Mouse (Mus musculus) heart, postnatal 0 days (tissue): Measurements from ENCODE around the gene Zdhhc8. TPM values are rescaled to one million over a fixed set of nuclear protein-coding genes. Genes with fewer than 3 reads are reported as not detected.

Experiments
- ATAC-seq: fragments of 200-750 bp; cut with Nextera tagmentation; 2 replicates; pipeline ENCODE4 v1.8.0; 2017; ENCODE audit warnings: low read depth, moderate number of reproducible peaks, moderate library complexity; ENCODE audit not compliant: insufficient read depth
- DNase-seq: peaks from one replicate; pipeline ENCODE4 v3.0.0-alpha.2; 2016; ENCODE audit warnings: low spot score
- H3K27ac ChIP-seq: fragments of 300-500 bp; sonication (generic); 2 replicates; pipeline ENCODE4 v1.5.1; 2014; ENCODE audit warnings: low read depth, mild to moderate bottlenecking
- H3K27me3 ChIP-seq: fragments of 300-500 bp; sonication (generic); 2 replicates; pipeline ENCODE4 v1.6.1; 2014; ENCODE audit warnings: low read length, mixed read lengths; ENCODE audit not compliant: control insufficient read depth, insufficient read depth
- H3K36me3 ChIP-seq: fragments of 300-500 bp; sonication (generic); replicated peaks from 2 replicates; pipeline ENCODE4 v1.6.1; 2014; ENCODE audit warnings: low read length, mixed read lengths; ENCODE audit not compliant: control insufficient read depth, insufficient read depth
- H3K4me1 ChIP-seq: fragments of 300-500 bp; sonication (generic); 2 replicates; pipeline ENCODE4 v1.6.1; 2014; ENCODE audit warnings: antibody characterized with exemption; ENCODE audit not compliant: control insufficient read depth, insufficient read depth
- H3K4me2 ChIP-seq: fragments of 300-500 bp; sonication (generic); 2 replicates; pipeline ENCODE4 v1.6.1; 2014; ENCODE audit warnings: low read depth, mild to moderate bottlenecking, low read length, moderate library complexity
- H3K4me3 ChIP-seq: fragments of 300-500 bp; sonication (generic); 2 replicates; pipeline ENCODE4 v1.5.1; 2014; ENCODE audit warnings: low read depth, low read length
- H3K9ac ChIP-seq: fragments of 300-500 bp; sonication (generic); replicated peaks from 2 replicates; pipeline ENCODE4 v1.6.1; 2014; ENCODE audit warnings: low read depth, low read length, mixed read lengths
- H3K9me3 ChIP-seq: fragments of 300-500 bp; sonication (generic); replicated peaks from 2 replicates; pipeline ENCODE4 v1.6.1; 2016; ENCODE audit warnings: low read length; ENCODE audit not compliant: control insufficient read depth
- CTCF ChIP-seq: IDR thresholded peaks from 2 replicates; pipeline ENCODE4 v1.5.1; 2016; ENCODE audit warnings: antibody characterized with exemption, control low read depth, low read depth
- EP300 ChIP-seq: IDR thresholded peaks from 2 replicates; pipeline ENCODE4 v1.6.1; 2016; ENCODE audit warnings: antibody characterized with exemption, low read depth
- WGBS: fragments of 180-500 bp; shearing (Covaris S2); extraction: QIAGEN DNeasy Blood & Tissue Kit; methylation state at CpG from one replicate; pipeline ENCODE4 v1.1.7; 2014; 5-methylcytosine and 5-hydroxymethylcytosine counted together
- polyA plus RNA-seq: library from polyadenylated mRNA; unstranded; fragments of >200 nt; fragmentation: Nextera tagmentation; extraction: Ambion mirVana; gene quantifications from 2 replicates; pipeline ENCODE4 v1.2.1, GENCODE M21; 2015
- total RNA-seq: library from RNA; depleted of rRNA; stranded (reverse); fragments of >200 nt; gene quantifications from 2 replicates; pipeline ENCODE4 v1.2.3, GENCODE M21; 2014; ENCODE audit warnings: low replicate concordance

Gene Zdhhc8
- total and polyA plus RNA-seq, 2 experiments from 2014 or later = 16.4 to 27.7 TPM

DNA sequence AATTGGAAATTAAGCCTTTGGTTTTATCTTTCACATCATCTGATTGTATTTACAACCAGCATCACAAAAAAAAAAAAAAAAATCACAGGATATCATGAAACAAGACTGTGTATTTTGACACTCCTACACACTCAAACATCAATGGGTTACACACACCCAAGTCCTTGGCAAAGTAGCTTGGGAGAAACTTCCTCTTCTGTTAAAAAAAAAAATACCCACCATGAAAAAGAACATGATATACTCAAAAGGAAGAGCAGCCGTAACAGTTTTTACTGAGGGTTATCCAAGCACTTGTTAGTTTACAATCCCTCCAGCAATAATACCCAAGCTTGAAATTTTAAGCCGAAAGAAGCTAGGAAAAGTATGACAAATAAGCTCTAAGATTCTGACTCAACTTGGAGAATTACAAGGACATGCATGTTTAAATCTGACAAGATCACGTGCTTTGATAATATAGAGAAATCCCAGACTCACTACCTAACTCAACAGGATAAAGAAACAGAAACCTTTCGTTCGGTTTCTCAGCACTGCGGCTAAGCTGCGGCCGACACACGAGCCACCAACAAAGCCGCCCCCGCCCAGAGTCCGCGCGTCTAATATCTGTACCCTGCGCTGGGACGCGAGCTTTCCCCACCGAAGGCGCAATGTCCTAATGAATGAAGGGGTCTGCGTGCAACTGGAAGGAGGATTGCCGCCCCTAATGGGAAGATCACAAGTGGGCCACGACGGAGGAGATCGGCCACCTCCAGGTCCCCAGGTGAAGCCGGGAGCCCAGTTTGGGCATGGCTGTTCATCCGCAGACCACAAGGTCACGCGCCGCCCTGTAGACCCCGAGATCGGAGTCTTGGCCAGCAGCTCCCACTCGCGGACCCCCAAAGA is 12.8 kb upstream of the Zdhhc8 start:
- TF ChIP-seq EP300 (no peak), CTCF (no peak)
- Histone ChIP-seq H3K27me3 (no peaks in the 10 kb centered on the region), H3K4me3 (peak overlapping the region; percentile 88), H3K4me2 (peak overlapping the region; percentile 88), H3K36me3 (peaks cover 62% of the 10 kb centered on the region), H3K9me3 (no peaks in the 10 kb centered on the region), H3K4me1 (peaks cover 20% of the 10 kb centered on the region), H3K27ac (peak overlapping the region; percentile 82), H3K9ac (peak overlapping the region; percentile 81)
- DNase-seq = no peak
- no peak for ATAC-seq
- WGBS = under 1% methylated on average over 33 of the region's 33 CpGs

DNA sequence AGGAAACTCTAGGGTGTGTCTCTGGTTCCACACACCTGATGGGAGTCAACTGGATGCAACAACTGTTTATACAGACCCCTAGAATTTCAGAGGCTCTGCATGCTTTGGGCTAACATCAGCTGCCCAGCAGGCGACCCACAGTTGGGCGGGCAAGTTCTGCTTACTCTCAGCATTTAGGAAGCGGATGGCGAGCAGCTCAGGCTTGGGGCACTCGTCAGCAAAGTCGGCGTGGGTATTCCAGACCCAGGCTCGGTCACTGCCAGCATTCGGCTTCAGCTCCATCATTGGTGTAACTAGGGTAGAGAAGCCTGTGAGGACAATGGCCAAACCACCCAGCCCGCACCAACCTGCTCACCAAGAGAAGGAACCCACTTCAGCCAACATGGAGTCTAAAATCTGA is 6.6 kb upstream of the Zdhhc8 start:
- H3K9me3 ChIP-seq = no peaks in the 10 kb centered on the region
- no peak overlapping the region for H3K27ac ChIP-seq
- ATAC-seq = no peak
- no peak for DNase-seq
- H3K36me3 ChIP-seq = peaks cover 88% of the 10 kb centered on the region
- no peak overlapping the region for H3K9ac ChIP-seq
- no peak overlapping the region for H3K4me2 ChIP-seq
- TF ChIP-seq CTCF = no peak
- no peak for TF ChIP-seq EP300
- H3K4me1 ChIP-seq = no peaks in the 10 kb centered on the region
- no peaks in the 10 kb centered on the region for H3K27me3 ChIP-seq
- H3K4me3 ChIP-seq = no peak overlapping the region
- WGBS = 95% methylated on average over 10 of the region's 10 CpGs

DNA sequence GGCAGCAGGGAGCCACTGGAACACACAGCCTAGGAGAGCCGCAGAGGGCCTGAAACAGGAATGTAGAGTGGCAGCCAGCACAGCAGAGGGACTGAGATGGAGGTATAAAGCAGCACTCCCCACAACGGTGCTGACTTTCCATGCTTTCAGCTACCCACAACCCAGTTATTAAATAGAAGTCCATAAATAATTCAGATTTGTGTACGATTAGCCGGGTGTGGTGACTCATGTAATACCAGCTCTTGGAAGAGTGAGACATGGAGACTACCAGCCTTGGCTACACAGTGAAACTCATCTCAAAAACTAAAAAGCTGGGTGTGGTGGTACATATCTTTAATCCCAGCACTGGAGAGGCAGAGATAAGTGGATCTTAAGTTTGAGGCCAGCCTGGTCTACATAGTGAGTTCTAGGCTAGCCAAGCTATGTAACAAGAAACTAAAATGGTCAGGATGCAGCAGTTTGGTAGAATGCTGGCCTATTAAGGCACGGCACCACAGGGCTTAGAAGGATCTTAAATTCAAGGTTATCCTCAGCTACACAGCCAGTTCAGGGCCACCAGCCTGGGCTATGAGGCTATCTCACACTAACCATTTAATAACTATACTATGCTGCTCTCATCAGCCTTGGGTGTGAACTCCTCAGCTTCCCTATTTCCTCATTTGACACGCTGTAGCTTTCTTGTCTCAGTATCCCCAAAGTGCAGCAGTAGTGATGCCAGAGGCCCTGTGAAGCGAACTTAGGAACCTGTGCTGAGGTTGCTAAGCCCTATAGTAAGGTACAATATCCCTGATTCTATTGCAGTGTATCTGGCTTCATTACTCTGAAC is 2.0 kb upstream of the Zdhhc8 start:
- no peak overlapping the region for H3K9ac ChIP-seq
- no peak overlapping the region for H3K4me3 ChIP-seq
- H3K27ac ChIP-seq = no peak overlapping the region
- peaks cover 27% of the 10 kb centered on the region for H3K4me1 ChIP-seq
- DNase-seq (no peak), ATAC-seq (no peak)
- TF ChIP-seq CTCF (no peak), EP300 (no peak)
- no peak overlapping the region for H3K4me2 ChIP-seq
- no peaks in the 10 kb centered on the region for H3K27me3 ChIP-seq
- 69% methylated on average over 7 of the region's 7 CpGs for WGBS
- peaks cover 41% of the 10 kb centered on the region for H3K36me3 ChIP-seq
- no peaks in the 10 kb centered on the region for H3K9me3 ChIP-seq

DNA sequence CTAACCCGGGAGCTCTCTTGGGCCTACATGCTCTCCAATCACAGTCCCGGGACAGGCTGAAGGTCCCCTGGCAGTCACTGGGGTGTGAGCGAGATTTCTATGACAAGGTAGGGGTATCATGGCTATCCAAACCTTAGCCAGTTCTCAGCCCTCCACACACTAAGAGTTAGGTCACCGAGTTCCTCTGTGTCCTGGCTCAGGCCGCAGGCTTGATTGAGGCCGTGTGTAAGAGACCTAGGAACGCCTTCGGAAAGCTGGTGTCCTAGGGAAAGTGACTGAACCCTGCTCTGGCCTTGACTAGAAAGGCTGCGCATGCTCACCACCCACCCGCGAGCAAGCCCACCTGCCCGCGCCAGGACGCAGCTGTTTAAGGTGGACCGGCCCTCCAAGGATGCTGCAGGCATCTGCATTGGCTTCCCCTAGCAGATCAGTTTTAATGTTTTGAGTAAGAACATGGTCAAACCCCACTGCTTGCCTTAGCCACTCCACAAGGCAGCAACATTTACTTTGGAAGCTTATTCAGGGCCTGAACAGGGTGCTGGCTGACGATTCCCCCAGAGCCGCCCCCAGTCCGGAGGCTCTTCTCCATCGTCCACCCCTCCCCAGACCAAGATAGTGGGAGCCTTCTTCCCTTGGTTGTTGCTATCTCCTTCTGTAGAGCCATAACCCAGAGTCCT is 591 bp upstream of the Zdhhc8 start:
- TF ChIP-seq EP300 (no peak), CTCF (no peak)
- H3K4me3 ChIP-seq = peak overlapping the region; percentile 89
- H3K9ac ChIP-seq = peak overlapping the region; percentile 90
- peaks cover 37% of the 10 kb centered on the region for H3K4me1 ChIP-seq
- WGBS = 3% methylated on average over 19 of the region's 19 CpGs
- H3K36me3 ChIP-seq = peaks cover 27% of the 10 kb centered on the region
- H3K27me3 ChIP-seq = no peaks in the 10 kb centered on the region
- ATAC-seq (peak; percentile 62), DNase-seq (peak; percentile 70)
- no peaks in the 10 kb centered on the region for H3K9me3 ChIP-seq
- peak overlapping the region; percentile 93 for H3K4me2 ChIP-seq
- H3K27ac ChIP-seq = peak overlapping the region; percentile 90

DNA sequence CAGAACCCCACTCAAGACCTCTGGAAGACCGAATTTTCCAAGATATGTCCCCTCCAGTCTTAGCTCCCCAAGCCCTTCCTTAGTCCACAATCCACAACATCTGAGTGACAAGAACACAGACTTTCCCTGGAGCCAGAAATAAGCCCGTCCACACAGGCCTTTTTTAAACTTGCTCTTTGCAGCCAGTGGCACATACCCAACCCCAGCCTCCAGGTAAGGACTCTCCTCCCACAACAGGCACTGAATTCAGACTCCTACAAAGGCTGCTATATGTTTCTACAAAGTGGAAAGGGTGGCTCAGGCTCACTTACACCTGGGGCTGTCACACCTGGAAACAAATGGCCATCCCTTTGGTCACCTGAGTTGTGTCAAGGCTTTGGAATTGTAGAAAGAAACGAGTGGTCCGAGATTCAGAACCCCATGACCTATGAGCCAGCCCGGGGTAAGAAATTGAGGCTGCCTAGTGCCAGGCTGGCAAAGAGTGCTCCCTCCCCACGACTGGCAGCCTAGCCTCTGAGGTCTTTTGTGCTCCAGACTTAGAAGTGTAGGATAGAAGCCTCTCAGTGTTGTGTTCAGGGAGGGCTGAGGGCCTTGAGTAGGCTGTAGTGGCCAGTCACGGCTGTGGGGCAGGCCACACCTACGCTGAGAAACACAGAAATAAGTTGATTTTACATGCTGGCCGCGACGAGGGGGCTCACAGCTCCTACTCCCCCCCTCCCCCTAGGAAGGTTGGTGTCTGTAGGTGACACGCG is 841 bp downstream of the Zdhhc8 start:
- no peak for ATAC-seq
- peaks cover 52% of the 10 kb centered on the region for H3K4me1 ChIP-seq
- WGBS = 9% methylated on average over 13 of the region's 13 CpGs
- TF ChIP-seq EP300 (no peak), CTCF (no peak)
- H3K9ac ChIP-seq = peak overlapping the region; percentile 90
- no peak for DNase-seq
- peak overlapping the region; percentile 93 for H3K4me2 ChIP-seq
- no peaks in the 10 kb centered on the region for H3K27me3 ChIP-seq
- peaks cover 14% of the 10 kb centered on the region for H3K36me3 ChIP-seq
- H3K27ac ChIP-seq = peak overlapping the region; percentile 90
- peak overlapping the region; percentile 89 for H3K4me3 ChIP-seq
- no peaks in the 10 kb centered on the region for H3K9me3 ChIP-seq
